Mouse (Mus musculus) testis, adult 2 months (tissue): ENCODE results near the gene Cnbd2.

ENCODE experiments used
- CTCF ChIP-seq: fragments of 200-500 bp; IDR thresholded peaks from 2 replicates; pipeline ENCODE4 v1.5.1; 2012; ENCODE audit warnings: low read depth, mild to moderate bottlenecking, inconsistent platforms, low read length, moderate library complexity; ENCODE audit not compliant: control insufficient read depth, insufficient read depth, insufficient replicate concordance
- POLR2A ChIP-seq: fragments of 200-500 bp; IDR thresholded peaks from 2 replicates; pipeline ENCODE4 v1.6.1; 2012; ENCODE audit warnings: low read depth, mild to moderate bottlenecking, inconsistent platforms, low read length, moderate library complexity; ENCODE audit not compliant: control insufficient read depth

- TF ChIP-seq POLR2A (no peak), CTCF (no peak)
Measured at GRCm38 (mm10) chr2:156278226-156279017, 33.7 kb upstream of the Cnbd2 start.
